Mouse (Mus musculus) kidney, adult 2 months (tissue): ENCODE measurements around the gene Lsmem1.

Source experiments
- CTCF ChIP-seq: fragments of 200-500 bp; conservative IDR thresholded peaks from 2 replicates; pipeline ENCODE4 v1.5.1; 2011; ENCODE audit warnings: low read depth, mild to moderate bottlenecking, control low read depth, low read length, moderate library complexity, mixed read lengths; ENCODE audit not compliant: insufficient read depth, insufficient read length
- POLR2A ChIP-seq: fragments of 200-500 bp; IDR thresholded peaks from one replicate; pipeline ENCODE4 v1.6.1; 2011; ENCODE audit warnings: low read depth, low read length, control low read depth

GRCm38 (mm10) chr12:40160777-40161176 lies 38.5 kb downstream of the Lsmem1 start:
- TF ChIP-seq POLR2A (no peak), CTCF (no peak)
